Comparison of ENCODE assay signal across 18 mouse cellular contexts in the genomic region with DNA sequence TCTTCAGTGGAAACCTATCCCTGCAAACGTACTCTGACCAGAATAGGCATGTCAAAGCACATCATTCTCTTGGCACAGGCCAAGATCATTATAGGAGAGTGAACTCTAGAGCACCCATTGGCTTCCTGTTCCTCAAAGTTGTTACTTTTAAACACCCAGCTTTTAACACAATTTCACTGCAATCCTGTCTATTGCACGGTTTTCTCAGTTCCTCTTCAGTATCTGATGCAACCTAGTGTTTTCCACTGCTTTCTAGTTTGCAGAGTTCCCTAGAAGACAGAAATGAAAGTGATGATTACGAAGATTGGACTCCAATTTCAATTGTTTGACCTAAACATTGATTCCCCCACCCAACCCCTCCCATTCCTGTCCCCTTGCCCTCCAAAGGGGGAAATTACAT.
DNase-seq lines count a peak whose midpoint lies in the region; ATAC-seq and TF ChIP-seq lines count a peak whose summit lies in the region.
"Had no signal": no experiment of that assay in that cellular context is flagged by ENCODE, and none has a peak within 500 bp of the region (broad histone marks: within the 10 kb centered on the region; RNA-seq: fewer than 3 reads in every experiment).

No protein-coding gene starts in this region.

- H3K4me3 ChIP-seq in lung, postnatal 0 days (ENCODE audit: low read depth, low read length): no peak overlapping the region
- H3K4me3 ChIP-seq in lung, adult 2 months (replicated peaks; ENCODE audit: extremely low read depth, low read depth, low read length): no peak overlapping the region
- H3K4me3 ChIP-seq: embryonic facial prominence, embryonic 13.5 days; limb, embryonic 13.5 days; midbrain, embryonic 15.5 days had no signal

- no peak for TF ChIP-seq EP300 in lung, postnatal 0 days (IDR thresholded peaks at IDR 0.05)

- H3K9ac ChIP-seq in lung, postnatal 0 days (replicated peaks; ENCODE audit: low read depth): no peak overlapping the region
- H3K9ac ChIP-seq: embryonic facial prominence, embryonic 13.5 days; limb, embryonic 13.5 days; midbrain, embryonic 15.5 days had no signal

- no peak for TF ChIP-seq CTCF in lung, postnatal 0 days (IDR thresholded peaks at IDR 0.05)
- TF ChIP-seq CTCF in lung, adult 2 months (IDR thresholded peaks at IDR 0.05; ENCODE audit: insufficient read depth, low read length): no peak

- no peak for TF ChIP-seq POLR2A in lung, adult 2 months (IDR thresholded peaks at IDR 0.05; ENCODE audit: borderline replicate concordance, extremely low read depth, low read depth, low read length)

- WGBS in lung, postnatal 0 days: 51% methylated on average over 3 of the region's 3 CpGs
- WGBS in lung, adult 2 months: 54% methylated on average over 3 of the region's 3 CpGs

- no peaks in the 10 kb centered on the region for H3K9me3 ChIP-seq in lung, postnatal 0 days (ENCODE audit: low read length)
- H3K9me3 ChIP-seq: embryonic facial prominence, embryonic 13.5 days; limb, embryonic 13.5 days; midbrain, embryonic 15.5 days had no signal

- H3K4me2 ChIP-seq in lung, postnatal 0 days (replicated peaks; ENCODE audit: low read depth, low read length): no peak overlapping the region
- H3K4me2 ChIP-seq: embryonic facial prominence, embryonic 13.5 days; heart, embryonic 11.5 days; limb, embryonic 13.5 days; midbrain, embryonic 15.5 days had no signal

- no peaks in the 10 kb centered on the region for H3K36me3 ChIP-seq in lung, postnatal 0 days (ENCODE audit: insufficient read depth, low read length)
- H3K36me3 ChIP-seq: embryonic facial prominence, embryonic 13.5 days; limb, embryonic 13.5 days; midbrain, embryonic 15.5 days had no signal

- DNase-seq in heart, adult 11 months: peak; percentile 89
- no peak for DNase-seq in heart, adult 8-10 months (ENCODE audit: low spot score)
- peak; percentile 15 for DNase-seq in lung, postnatal 0 days (ENCODE audit: low spot score)
- DNase-seq in lung, adult 2 months: no peak
- DNase-seq in cerebellum, adult 11 months: no peak
- DNase-seq in urinary bladder, postnatal 4 days (ENCODE audit: low spot score in 2 of 2): no peak
- DNase-seq: adrenal gland, postnatal 14 days; cerebellum, adult 8-10 months; gastrocnemius, postnatal 10 days; kidney, adult 11 months had no signal

- no peaks in the 10 kb centered on the region for H3K27me3 ChIP-seq in lung, postnatal 0 days (replicated peaks; ENCODE audit: insufficient read depth, low read length)
- H3K27me3 ChIP-seq: embryonic facial prominence, embryonic 13.5 days; limb, embryonic 13.5 days; midbrain, embryonic 15.5 days had no signal

- no peak for ATAC-seq in lung, postnatal 0 days
- ATAC-seq in hematopoietic stem cell, adult 5-6 weeks (replicated peaks in 1 of 2; ENCODE audit: insufficient read depth in 1 of 2, low FRiP score in 2 of 2, low TSS enrichment in 1 of 2, low read depth in 1 of 2, poor library complexity in 2 of 2, severe bottlenecking in 2 of 2): peak; percentile 48 to 53; a peak in 3 of 4 replicates
- 0 out of 2 replicates have a peak, but pooled peaks have one; percentile 9 for ATAC-seq in neutrophil, adult 5-6 weeks (ENCODE audit: extremely low read depth, insufficient number of reproducible peaks, low FRiP score, poor library complexity, severe bottlenecking)
- ATAC-seq: hindbrain, embryonic 16.5 days; midbrain, embryonic 15.5 days had no signal

- H3K4me1 ChIP-seq in lung, postnatal 0 days (ENCODE audit: insufficient read depth, low read depth, low read length): no peaks in the 10 kb centered on the region
- H3K4me1 ChIP-seq in lung, adult 2 months (ENCODE audit: control insufficient read depth, insufficient read depth, low read length): no peaks in the 10 kb centered on the region
- H3K4me1 ChIP-seq: midbrain, embryonic 15.5 days had no signal

- no peak overlapping the region for H3K27ac ChIP-seq in lung, postnatal 0 days (ENCODE audit: low read length)
- H3K27ac ChIP-seq: embryonic facial prominence, embryonic 13.5 days; kidney, postnatal 0 days; limb, embryonic 13.5 days; midbrain, embryonic 15.5 days had no signal

Comparison
In these comparisons a context has a peak if more than half of its experiments do, and no peak if none do; other contexts are left out.
1. DNase-seq: peak in heart, adult 11 months (single experiment) and lung, postnatal 0 days (single experiment); none in heart, adult 8-10 months (single experiment), lung, adult 2 months (single experiment), cerebellum, adult 11 months (single experiment) and urinary bladder, postnatal 4 days (0 of 2).